Mouse (Mus musculus): ENCODE measurements around the gene Tlx1.

Gene Tlx1

DNA sequence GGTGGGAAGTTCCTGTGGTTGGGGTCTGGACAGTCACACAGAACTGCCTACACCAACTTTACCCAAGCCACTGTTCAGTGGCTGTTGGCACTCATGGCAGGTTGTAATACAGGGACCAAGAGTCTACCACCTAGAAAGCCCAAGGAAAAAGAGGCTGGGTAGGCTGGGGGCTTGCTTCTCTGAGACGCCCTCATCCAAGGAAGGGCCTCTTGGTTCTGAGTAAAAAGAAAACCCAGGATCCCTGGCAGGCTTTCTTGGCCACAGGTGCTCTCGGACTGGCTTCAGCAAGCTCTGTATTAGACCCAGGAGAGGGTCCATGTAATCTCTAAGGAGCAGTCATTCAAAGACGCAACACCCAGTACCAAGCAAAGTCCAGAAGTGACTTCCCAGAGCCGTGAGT lies 7.7 kb downstream of the Tlx1 start:
- DNase-seq (ENCODE audit: low spot score in 2 of 2): no peak

- DNase-seq (ENCODE audit: low spot score in 2 of 2): no peak
These were observed 8.4 kb downstream of the Tlx1 start for GRCm38 (mm10) chr19:45158896-45159295.

DNA sequence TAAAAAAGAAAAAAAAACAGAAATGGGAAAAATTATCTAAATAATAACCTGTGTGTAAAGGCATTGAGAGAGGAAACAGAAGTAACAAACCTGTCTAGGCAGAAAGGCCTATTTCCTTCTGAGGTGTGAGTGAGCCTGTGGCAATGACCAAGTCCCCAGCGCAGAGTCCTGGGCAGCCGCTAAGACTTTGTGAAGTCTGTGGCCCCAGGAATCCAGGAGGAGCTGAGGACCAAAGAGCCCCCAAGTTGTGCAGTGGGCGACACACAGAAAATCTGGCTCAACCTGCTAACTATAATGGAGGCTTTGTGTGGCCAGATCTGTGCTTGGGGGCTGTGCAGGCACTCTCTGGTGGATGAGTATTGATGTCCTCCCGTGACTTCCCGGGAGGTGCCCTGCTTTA lies 9.0 kb downstream of the Tlx1 start:
- no peak for DNase-seq (ENCODE audit: low spot score in 2 of 2)

GRCm38 (mm10) chr19:45159991-45160390 lies 9.5 kb downstream of the Tlx1 start:
- DNase-seq (ENCODE audit: low spot score in 2 of 2): no peak

DNA sequence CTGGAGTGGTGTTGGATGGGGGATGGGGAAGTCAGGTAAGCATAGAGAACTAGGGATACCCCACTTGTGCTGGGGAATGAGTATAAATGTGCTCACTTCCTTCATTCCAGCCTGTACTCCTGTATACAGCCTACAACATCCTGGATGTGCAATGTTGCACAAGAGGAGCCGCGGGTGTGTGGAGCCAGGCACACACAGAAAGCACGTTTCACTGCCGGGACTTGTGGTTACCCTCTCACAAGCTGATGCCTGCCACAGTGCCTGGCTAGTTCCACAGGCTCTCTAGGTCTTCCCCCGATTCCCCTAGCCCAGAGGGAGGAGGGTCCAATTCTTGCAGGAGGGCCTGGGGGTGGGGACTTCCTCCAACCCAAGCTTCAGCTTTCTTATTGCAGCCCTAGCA lies 10.0 kb downstream of the Tlx1 start:
- DNase-seq (ENCODE audit: low spot score in 2 of 2): no peak

GRCm38 (mm10) chr19:45161093-45161492 lies 10.6 kb downstream of the Tlx1 start:
- peak in 1 of 2 experiments; percentile 59 for DNase-seq (ENCODE audit: low spot score in 2 of 2)

GRCm38 (mm10) chr19:45162181-45162580 lies 11.7 kb downstream of the Tlx1 start:
- no peak for DNase-seq (ENCODE audit: low spot score in 2 of 2)

GRCm38 (mm10) chr19:45162871-45163270 lies 12.4 kb downstream of the Tlx1 start:
- no peak for DNase-seq (ENCODE audit: low spot score in 2 of 2)

GRCm38 (mm10) chr19:45170451-45170850 lies 20.0 kb downstream of the Tlx1 start:
- no peak for DNase-seq (ENCODE audit: low spot score in 2 of 2)

DNA sequence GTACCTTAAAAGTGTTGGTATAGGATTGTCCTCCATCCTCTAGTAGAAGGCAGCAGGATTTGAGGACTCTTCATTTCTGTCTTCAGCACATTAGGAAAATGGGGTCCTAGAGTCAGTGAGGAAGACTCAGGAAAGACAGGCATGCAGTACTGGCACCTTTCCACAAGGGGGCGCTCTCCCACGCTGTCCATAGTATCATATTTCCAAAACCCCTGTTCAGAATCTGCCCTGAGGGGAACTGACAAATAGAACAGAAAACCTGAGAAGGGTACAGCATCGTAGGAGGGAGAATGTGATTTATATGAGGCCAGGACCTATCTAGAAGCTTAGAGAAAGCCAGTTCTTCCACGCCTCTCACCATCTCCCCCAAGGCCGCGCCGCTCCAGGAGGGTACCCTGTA lies 24.3 kb downstream of the Tlx1 start:
- no peak for DNase-seq (ENCODE audit: low spot score in 2 of 2)

DNA sequence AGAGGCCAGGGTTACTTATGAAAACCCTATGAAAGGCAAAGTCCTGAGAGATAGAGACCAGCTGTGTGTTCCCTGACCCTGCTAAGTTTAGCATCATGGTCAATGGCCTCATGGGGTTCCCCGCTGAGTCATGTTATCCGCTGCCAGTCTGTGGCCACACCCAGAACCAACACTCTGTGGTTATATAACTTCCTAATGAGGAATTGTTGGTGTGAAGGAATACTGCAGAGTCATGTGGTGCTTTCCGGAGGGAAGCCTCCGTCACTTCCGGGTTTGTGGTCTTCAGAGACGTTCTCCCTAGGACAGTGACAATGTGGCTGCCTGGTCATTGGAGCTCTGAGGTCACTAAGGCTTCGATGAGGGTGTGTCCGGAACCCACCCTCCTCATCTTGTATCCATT lies 25.8 kb downstream of the Tlx1 start:
- no peak for DNase-seq (ENCODE audit: low spot score in 2 of 2)

- peak; percentile 22 to 48 for DNase-seq (ENCODE audit: low spot score in 2 of 2)
These were observed 26.7 kb downstream of the Tlx1 start for GRCm38 (mm10) chr19:45177004-45177737.

DNA sequence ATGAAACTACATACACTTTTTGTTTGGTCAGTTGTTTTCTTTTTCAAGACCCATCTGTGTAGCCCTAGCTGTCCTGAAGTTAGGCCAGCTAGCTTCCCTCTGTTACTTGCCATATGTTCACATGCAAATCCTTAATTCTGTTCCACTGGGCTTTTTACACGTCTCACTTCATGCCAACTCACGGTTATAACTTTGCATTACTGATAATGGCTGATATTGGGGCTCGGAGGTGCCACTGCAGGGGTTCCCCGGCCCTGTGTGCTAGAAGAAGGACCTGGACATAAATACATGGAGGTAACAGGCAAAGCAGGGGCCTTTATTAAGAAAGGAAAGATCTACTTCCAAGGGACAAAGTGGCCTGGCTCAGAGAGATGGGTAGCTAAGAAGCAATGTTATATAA lies 29.0 kb downstream of the Tlx1 start:
- no peak for DNase-seq (ENCODE audit: low spot score in 2 of 2)

GRCm38 (mm10) chr19:45180447-45180846 lies 30.0 kb downstream of the Tlx1 start:
- DNase-seq (ENCODE audit: low spot score in 2 of 2): no peak

DNA sequence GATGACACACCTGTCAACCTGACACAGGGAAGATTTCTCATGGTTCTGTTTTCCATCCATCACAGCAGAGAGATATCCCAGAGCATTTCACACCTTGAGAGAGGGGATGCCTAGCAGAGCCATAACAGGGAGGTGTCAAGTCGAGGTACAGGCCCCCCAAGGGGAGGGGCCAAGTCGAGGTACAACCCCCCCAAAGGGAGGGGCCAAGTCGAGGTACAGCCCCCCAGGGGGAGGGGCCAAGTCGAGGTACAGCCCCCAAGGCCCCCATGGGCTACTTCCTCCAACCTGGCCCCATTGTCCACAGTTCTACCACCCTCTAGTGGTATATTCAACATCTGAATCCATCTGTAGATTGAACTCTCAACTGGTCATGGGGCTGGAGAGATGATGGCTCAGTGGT lies 44.2 kb downstream of the Tlx1 start:
- no peak for DNase-seq (ENCODE audit: low spot score in 2 of 2)

- DNase-seq (ENCODE audit: low spot score in 2 of 2): no peak
These were observed 46.5 kb downstream of the Tlx1 start for GRCm38 (mm10) chr19:45196967-45197366.

- no peak for DNase-seq (ENCODE audit: low spot score in 2 of 2)
These were observed 55.0 kb downstream of the Tlx1 start for GRCm38 (mm10) chr19:45205311-45206105.
